ENCODE assay signal across 11 mouse cellular contexts in the genomic region with DNA sequence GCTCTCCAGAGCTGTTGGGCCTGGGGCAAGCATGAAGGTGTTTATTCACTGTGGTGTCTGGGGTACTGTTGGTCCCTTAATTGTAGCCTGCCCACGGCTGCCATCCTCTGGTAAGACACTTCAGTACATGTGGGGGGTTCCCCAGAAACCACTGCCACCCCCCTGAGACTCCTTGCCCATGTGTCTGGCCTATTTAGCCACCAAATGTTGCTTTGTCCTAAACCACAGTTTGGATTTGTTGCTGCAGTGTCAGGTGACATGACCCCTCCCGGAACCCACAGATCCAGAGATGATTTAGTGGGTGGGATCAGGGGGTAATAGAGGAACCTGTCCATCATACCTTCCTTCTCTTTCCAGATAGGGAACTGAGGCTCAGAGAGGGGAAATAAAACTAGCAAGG. TPM values are rescaled to one million over a fixed set of nuclear protein-coding genes. Genes with fewer than 3 reads are reported as not detected.
A peak's percentile ranks its signal among the peaks of the same experiment; 100 is the strongest.
DNase-seq lines count a peak whose midpoint lies in the region; ATAC-seq and TF ChIP-seq lines count a peak whose summit lies in the region.
"Had no signal": no experiment of that assay in that cellular context is flagged by ENCODE, and none has a peak within 500 bp of the region (broad histone marks: within the 10 kb centered on the region; RNA-seq: fewer than 3 reads in every experiment).

No protein-coding gene starts in this region.

- TF ChIP-seq CTCF in lung, adult 2 months (IDR thresholded peaks at IDR 0.05; ENCODE audit: insufficient read depth, low read length), result 0 out of 2 replicates have a peak, but pooled peaks have one; percentile 12

- no peaks in the 10 kb centered on the region for H3K9me3 ChIP-seq in forebrain, embryonic 12.5 days
- no peaks in the 10 kb centered on the region for H3K9me3 ChIP-seq in forebrain, embryonic 11.5 days (ENCODE audit: control insufficient read depth, low read length)
- H3K9me3 ChIP-seq in embryonic facial prominence, embryonic 10.5 days, result no peaks in the 10 kb centered on the region
- H3K9me3 ChIP-seq: embryonic facial prominence, embryonic 12.5 days had no signal

- H3K9ac ChIP-seq in forebrain, embryonic 12.5 days, result no peak overlapping the region
- no peak overlapping the region for H3K9ac ChIP-seq in forebrain, embryonic 11.5 days (ENCODE audit: low read length)
- H3K9ac ChIP-seq: embryonic facial prominence, embryonic 12.5 days had no signal

- 60% methylated on average over 2 of the region's 2 CpGs for WGBS in forebrain, embryonic 12.5 days
- WGBS in forebrain, embryonic 11.5 days, result 77% methylated on average over 2 of the region's 2 CpGs
- 48% methylated on average over 2 of the region's 2 CpGs for WGBS in lung, adult 2 months
- WGBS in embryonic facial prominence, embryonic 10.5 days, result 58% methylated on average over 2 of the region's 2 CpGs

- no peak for TF ChIP-seq POLR2A in lung, adult 2 months (IDR thresholded peaks at IDR 0.05; ENCODE audit: borderline replicate concordance, extremely low read depth, low read depth, low read length)

- 0 out of 2 replicates have a peak overlapping the region, but pooled peaks have one; percentile 27 for H3K27ac ChIP-seq in forebrain, embryonic 12.5 days
- H3K27ac ChIP-seq in forebrain, embryonic 11.5 days (ENCODE audit: low read depth, low read length), result no peak overlapping the region
- 0 out of 2 replicates have a peak overlapping the region, but pooled peaks have one; percentile 30 for H3K27ac ChIP-seq in embryonic facial prominence, embryonic 10.5 days (replicated peaks)

- H3K27me3 ChIP-seq in forebrain, embryonic 12.5 days, result no peaks in the 10 kb centered on the region
- H3K27me3 ChIP-seq in forebrain, embryonic 11.5 days (ENCODE audit: control insufficient read depth, insufficient read depth, low read length), result no peaks in the 10 kb centered on the region
- no peaks in the 10 kb centered on the region for H3K27me3 ChIP-seq in embryonic facial prominence, embryonic 10.5 days (replicated peaks; ENCODE audit: low read depth, poor library complexity, severe bottlenecking)
- H3K27me3 ChIP-seq: embryonic facial prominence, embryonic 12.5 days had no signal

- no peak overlapping the region for H3K4me2 ChIP-seq in forebrain, embryonic 12.5 days
- no peak overlapping the region for H3K4me2 ChIP-seq in forebrain, embryonic 11.5 days (ENCODE audit: low read depth, low read length, severe bottlenecking)
- H3K4me2 ChIP-seq: embryonic facial prominence, embryonic 12.5 days; heart, embryonic 11.5 days had no signal

- H3K4me1 ChIP-seq in forebrain, embryonic 12.5 days, result peaks cover 99% of the 10 kb centered on the region
- H3K4me1 ChIP-seq in forebrain, embryonic 11.5 days (replicated peaks; ENCODE audit: control insufficient read depth, insufficient read depth, low read length), result peaks cover 34% of the 10 kb centered on the region
- H3K4me1 ChIP-seq in lung, adult 2 months (ENCODE audit: control insufficient read depth, insufficient read depth, low read length), result peaks cover 68% of the 10 kb centered on the region
- peaks cover 100% of the 10 kb centered on the region for H3K4me1 ChIP-seq in embryonic facial prominence, embryonic 10.5 days

- ATAC-seq in forebrain, embryonic 12.5 days (ENCODE audit: low FRiP score), result no peak
- ATAC-seq in forebrain, embryonic 11.5 days (replicated peaks; ENCODE audit: low FRiP score), result no peak
- peak; percentile 53 for ATAC-seq in megakaryocyte progenitor cell, adult 5-6 weeks (replicated peaks; ENCODE audit: poor library complexity)

- 0 out of 2 replicates have a peak, but pooled peaks cover 4% of the 10 kb centered on the region for H3K36me3 ChIP-seq in forebrain, embryonic 12.5 days (replicated peaks)
- no peaks in the 10 kb centered on the region for H3K36me3 ChIP-seq in forebrain, embryonic 11.5 days (ENCODE audit: control insufficient read depth, insufficient read depth, low read length)
- peaks cover 9% of the 10 kb centered on the region; the same call in 1 of the 2 replicates for H3K36me3 ChIP-seq in embryonic facial prominence, embryonic 10.5 days (replicated peaks)

- DNase-seq in forebrain, embryonic 11.5 days (ENCODE audit: low spot score), result no peak
- no peak for DNase-seq in lung, adult 2 months
- DNase-seq in lung, postnatal 14 days, result no peak
- DNase-seq in embryonic facial prominence, embryonic 10.5 days (ENCODE audit: low spot score), result no peak
- DNase-seq in right cerebral cortex, adult 18-20 months, result no peak
- no peak for DNase-seq in heart, postnatal 4 days
- DNase-seq: adrenal gland, adult 8-10 months had no signal

- H3K4me3 ChIP-seq in forebrain, embryonic 12.5 days (replicated peaks), result no peak overlapping the region
- no peak overlapping the region for H3K4me3 ChIP-seq in forebrain, embryonic 11.5 days (ENCODE audit: low read depth, low read length)
- no peak overlapping the region for H3K4me3 ChIP-seq in lung, adult 2 months (replicated peaks; ENCODE audit: extremely low read depth, low read depth, low read length)
- H3K4me3 ChIP-seq in embryonic facial prominence, embryonic 10.5 days, result no peak overlapping the region
- H3K4me3 ChIP-seq: embryonic facial prominence, embryonic 12.5 days had no signal

RNA-seq across cellular contexts. Expression of a gene that starts 12.1 kb away (rescaled TPM):
- polyA plus RNA-seq in forebrain, embryonic 12.5 days (2016; fragmentation: Nextera tagmentation; extraction: Ambion mirVana), result 64.1 and 68.3 TPM in 2 replicates
- polyA plus RNA-seq in forebrain, embryonic 11.5 days (2014; fragmentation: Nextera tagmentation; extraction: Ambion mirVana), result 70.1 and 71.2 TPM in 2 replicates
- polyA plus RNA-seq in lung, adult 2 months (2012; rRNA removed), result 51.6 and 52.6 TPM in 2 replicates
- polyA plus RNA-seq in embryonic facial prominence, embryonic 10.5 days (2016; fragmentation: Nextera tagmentation; extraction: Ambion mirVana), result 42.8 and 45.6 TPM in 2 replicates
- 70.0 and 79.1 TPM in 2 replicates for total RNA-seq in megakaryocyte progenitor cell, adult 5-6 weeks (2015)
- total RNA-seq in megakaryocyte progenitor cell, adult 5-6 weeks (2017), result 8.2 and 9.3 TPM in 2 replicates
- 10 to 100 TPM; 67.0 to 78.5 TPM for total RNA-seq in heart, postnatal 4 days (2021)
